Mouse (Mus musculus): ENCODE results near the gene Frmpd1. TPM values are rescaled to one million over a fixed set of nuclear protein-coding genes. Genes with fewer than 3 reads are reported as not detected.

The Frmpd1 gene
- total and polyA plus RNA-seq, 2 experiments from 2014 or later, result 3.0 to 9.6 TPM

GRCm38 (mm10) chr4:45158608-45159007 lies 26.1 kb upstream of the Frmpd1 start:
- Histone ChIP-seq H3K4me2 (ENCODE audit: low read depth, low read length, poor library complexity, severe bottlenecking) (no peak overlapping the region), H3K4me1 (ENCODE audit: insufficient read depth, low read length) (no peaks in the 10 kb centered on the region), H3K27ac (ENCODE audit: low read depth, low read length) (no peak overlapping the region), H3K9ac (replicated peaks; ENCODE audit: low read length, poor library complexity, severe bottlenecking) (no peak overlapping the region), H3K36me3 (ENCODE audit: insufficient read depth, low read length) (no peaks in the 10 kb centered on the region), H3K27me3 (ENCODE audit: insufficient read depth, low read length) (no peaks in the 10 kb centered on the region), H3K4me3 (ENCODE audit: low read depth, low read length) (no peak overlapping the region), H3K9me3 (ENCODE audit: low read length) (no peaks in the 10 kb centered on the region)
- ATAC-seq (ENCODE audit: low FRiP score) (no peak), DNase-seq (ENCODE audit: low spot score) (no peak)
- WGBS, result 79% methylated on average over 9 of the region's 9 CpGs
- TF ChIP-seq CTCF (IDR thresholded peaks at IDR 0.05), result no peak

GRCm38 (mm10) chr4:45160773-45161172 lies 23.9 kb upstream of the Frmpd1 start:
- TF ChIP-seq CTCF (IDR thresholded peaks at IDR 0.05), result no peak
- H3K4me2 ChIP-seq (ENCODE audit: low read depth, low read length, poor library complexity, severe bottlenecking), result no peak overlapping the region
- ATAC-seq (ENCODE audit: low FRiP score), result no peak

GRCm38 (mm10) chr4:45163711-45164110 lies 21.0 kb upstream of the Frmpd1 start:
- Histone ChIP-seq H3K9ac (replicated peaks; ENCODE audit: low read length, poor library complexity, severe bottlenecking) (no peak overlapping the region), H3K27me3 (ENCODE audit: insufficient read depth, low read length) (no peaks in the 10 kb centered on the region), H3K4me3 (ENCODE audit: low read depth, low read length) (no peak overlapping the region), H3K4me2 (ENCODE audit: low read depth, low read length, poor library complexity, severe bottlenecking) (no peak overlapping the region), H3K36me3 (ENCODE audit: insufficient read depth, low read length) (no peaks in the 10 kb centered on the region), H3K9me3 (ENCODE audit: low read length) (no peaks in the 10 kb centered on the region), H3K4me1 (ENCODE audit: insufficient read depth, low read length) (no peaks in the 10 kb centered on the region), H3K27ac (ENCODE audit: low read depth, low read length) (no peak overlapping the region)
- TF ChIP-seq CTCF (IDR thresholded peaks at IDR 0.05), result peak; percentile 76
- ATAC-seq (ENCODE audit: low FRiP score) (no peak), DNase-seq (ENCODE audit: low spot score) (peak; percentile 63)
- 19% methylated on average over 1 of the region's 1 CpGs for WGBS

More at GRCm38 (mm10) chr4:45160773-45161172, 23.9 kb upstream of the Frmpd1 start:
- WGBS, result 82% methylated on average over 6 of the region's 6 CpGs
- no peak overlapping the region for H3K27ac ChIP-seq (ENCODE audit: low read depth, low read length)
- no peak for DNase-seq (ENCODE audit: low spot score)
- no peaks in the 10 kb centered on the region for H3K36me3 ChIP-seq (ENCODE audit: insufficient read depth, low read length)
- no peaks in the 10 kb centered on the region for H3K27me3 ChIP-seq (ENCODE audit: insufficient read depth, low read length)
- no peaks in the 10 kb centered on the region for H3K9me3 ChIP-seq (ENCODE audit: low read length)
- no peaks in the 10 kb centered on the region for H3K4me1 ChIP-seq (ENCODE audit: insufficient read depth, low read length)
- H3K4me3 ChIP-seq (ENCODE audit: low read depth, low read length), result no peak overlapping the region
- H3K9ac ChIP-seq (replicated peaks; ENCODE audit: low read length, poor library complexity, severe bottlenecking), result no peak overlapping the region

- Histone ChIP-seq H3K27ac (ENCODE audit: low read depth, low read length) (no peak overlapping the region), H3K4me3 (ENCODE audit: low read depth, low read length) (no peak overlapping the region), H3K4me2 (ENCODE audit: low read depth, low read length, poor library complexity, severe bottlenecking) (no peak overlapping the region), H3K9me3 (ENCODE audit: low read length) (no peaks in the 10 kb centered on the region), H3K4me1 (ENCODE audit: insufficient read depth, low read length) (no peaks in the 10 kb centered on the region), H3K9ac (replicated peaks; ENCODE audit: low read length, poor library complexity, severe bottlenecking) (no peak overlapping the region), H3K27me3 (ENCODE audit: insufficient read depth, low read length) (no peaks in the 10 kb centered on the region), H3K36me3 (ENCODE audit: insufficient read depth, low read length) (no peaks in the 10 kb centered on the region)
- ATAC-seq (ENCODE audit: low FRiP score) (no peak), DNase-seq (ENCODE audit: low spot score) (no peak)
- WGBS, result 85% methylated on average over 1 of the region's 1 CpGs
- TF ChIP-seq CTCF (IDR thresholded peaks at IDR 0.05), result no peak
These were observed 19.2 kb upstream of the Frmpd1 start for GRCm38 (mm10) chr4:45165477-45165876.

- DNase-seq (ENCODE audit: low spot score) (no peak), ATAC-seq (ENCODE audit: low FRiP score) (no peak)
- Histone ChIP-seq H3K27me3 (ENCODE audit: insufficient read depth, low read length) (no peaks in the 10 kb centered on the region), H3K4me2 (ENCODE audit: low read depth, low read length, poor library complexity, severe bottlenecking) (no peak overlapping the region), H3K9me3 (ENCODE audit: low read length) (no peaks in the 10 kb centered on the region), H3K9ac (replicated peaks; ENCODE audit: low read length, poor library complexity, severe bottlenecking) (no peak overlapping the region), H3K27ac (ENCODE audit: low read depth, low read length) (no peak overlapping the region), H3K4me3 (ENCODE audit: low read depth, low read length) (no peak overlapping the region), H3K4me1 (ENCODE audit: insufficient read depth, low read length) (no peaks in the 10 kb centered on the region), H3K36me3 (ENCODE audit: insufficient read depth, low read length) (no peaks in the 10 kb centered on the region)
- TF ChIP-seq CTCF (IDR thresholded peaks at IDR 0.05), result no peak
- 86% methylated on average over 3 of the region's 3 CpGs for WGBS
These were observed 18.7 kb upstream of the Frmpd1 start for GRCm38 (mm10) chr4:45165955-45166354.

- Histone ChIP-seq H3K9ac (replicated peaks; ENCODE audit: low read length, poor library complexity, severe bottlenecking) (no peak overlapping the region), H3K27ac (ENCODE audit: low read depth, low read length) (no peak overlapping the region), H3K27me3 (ENCODE audit: insufficient read depth, low read length) (no peaks in the 10 kb centered on the region), H3K9me3 (ENCODE audit: low read length) (no peaks in the 10 kb centered on the region), H3K4me3 (ENCODE audit: low read depth, low read length) (no peak overlapping the region), H3K4me1 (ENCODE audit: insufficient read depth, low read length) (0 out of 2 replicates have a peak, but pooled peaks cover 2% of the 10 kb centered on the region), H3K36me3 (ENCODE audit: insufficient read depth, low read length) (no peaks in the 10 kb centered on the region), H3K4me2 (ENCODE audit: low read depth, low read length, poor library complexity, severe bottlenecking) (no peak overlapping the region)
- TF ChIP-seq CTCF (IDR thresholded peaks at IDR 0.05), result no peak
- DNase-seq (ENCODE audit: low spot score) (peak; percentile 60), ATAC-seq (ENCODE audit: low FRiP score) (peak; percentile 49; the same call in 1 of the 2 replicates)
- WGBS, result 67% methylated on average over 9 of the region's 9 CpGs
These were observed 13.3 kb upstream of the Frmpd1 start for GRCm38 (mm10) chr4:45171340-45171739.

Data from midbrain, postnatal 0 days (tissue).